Mouse (Mus musculus) E14TG2a.4 (cell line): Measurements from ENCODE around the gene Grin2d.

Experiments used
- H3K27me3 ChIP-seq: 2 replicates; pipeline ENCODE4 v1.6.1; 2014; ENCODE audit warnings: low read length, control low read depth; ENCODE audit not compliant: insufficient read depth
- H3K36me3 ChIP-seq: 2 replicates; pipeline ENCODE4 v1.6.1; 2014; ENCODE audit warnings: low read length, control low read depth; ENCODE audit not compliant: insufficient read depth
- H3K4me1 ChIP-seq: replicated peaks from 2 replicates; pipeline ENCODE4 v1.6.1; 2014; ENCODE audit warnings: low read depth, low read length, control low read depth
- H3K4me3 ChIP-seq: replicated peaks from 2 replicates; pipeline ENCODE4 v1.5.1; 2014; ENCODE audit warnings: mild to moderate bottlenecking, low read length
- H3K9me3 ChIP-seq: 2 replicates; pipeline ENCODE4 v1.6.1; 2014; ENCODE audit warnings: low read length, control low read depth
- CTCF ChIP-seq: conservative IDR thresholded peaks from 2 replicates; pipeline ENCODE4 v1.5.1; 2014; ENCODE audit warnings: low read length
- NANOG ChIP-seq: IDR thresholded peaks from 2 replicates; pipeline ENCODE4 v1.6.1; 2014; ENCODE audit warnings: borderline replicate concordance, low read length, mixed read lengths
- POU5F1 ChIP-seq: IDR thresholded peaks from 2 replicates; pipeline ENCODE4 v1.6.1; 2014; ENCODE audit warnings: low read length, borderline replicate concordance

Grin2d gene

GRCm38 (mm10) chr7:45869787-45870186, 8.4 kb downstream of the Grin2d start:
- peaks cover 54% of the 10 kb centered on the region for H3K4me1 ChIP-seq
- TF ChIP-seq NANOG, result no peak
- no peak for TF ChIP-seq POU5F1
- TF ChIP-seq CTCF, result no peak
- H3K4me3 ChIP-seq, result peak overlapping the region; percentile 69
- H3K9me3 ChIP-seq, result no peaks in the 10 kb centered on the region
- peaks cover 55% of the 10 kb centered on the region for H3K27me3 ChIP-seq
- peaks cover 9% of the 10 kb centered on the region for H3K36me3 ChIP-seq

DNA sequence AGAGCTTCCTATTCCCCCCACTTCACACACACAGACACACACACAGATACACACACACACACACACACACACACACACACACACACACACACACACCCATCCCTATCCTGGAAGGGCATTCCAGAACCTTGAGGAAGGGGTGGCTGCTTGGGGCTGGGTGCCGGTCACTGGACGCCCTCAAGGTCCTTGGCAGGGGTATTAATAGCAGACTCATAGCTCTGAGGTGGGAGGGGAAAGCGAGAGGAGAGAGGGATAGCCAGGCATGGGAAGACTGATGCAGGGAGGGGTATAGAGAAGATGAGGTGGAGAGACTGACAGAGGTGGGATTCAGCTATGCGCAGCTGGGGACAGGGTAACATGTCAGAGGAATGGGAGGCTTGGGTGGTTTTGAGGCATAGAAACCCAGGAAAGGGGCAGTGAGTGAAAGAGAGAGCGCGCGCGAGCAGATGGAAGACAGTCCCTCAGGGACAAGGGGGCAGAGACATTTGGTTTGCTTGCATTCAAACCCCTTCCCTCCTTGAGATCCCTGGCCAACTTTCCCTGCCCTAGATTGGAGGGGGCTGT, 9.0 kb downstream of the Grin2d start:
- TF ChIP-seq POU5F1 (no peak), NANOG (no peak), CTCF (no peak)

GRCm38 (mm10) chr7:45867871-45868270, 10.3 kb downstream of the Grin2d start:
- no peak overlapping the region for H3K4me3 ChIP-seq
- H3K27me3 ChIP-seq, result peaks cover 64% of the 10 kb centered on the region
- no peaks in the 10 kb centered on the region for H3K36me3 ChIP-seq
- no peaks in the 10 kb centered on the region for H3K9me3 ChIP-seq
- peaks cover 39% of the 10 kb centered on the region for H3K4me1 ChIP-seq
- TF ChIP-seq POU5F1, result no peak

More for the DNA sequence above, 9.0 kb downstream of the Grin2d start:
- Histone ChIP-seq H3K27me3 (peaks cover 55% of the 10 kb centered on the region), H3K4me3 (no peak overlapping the region), H3K9me3 (no peaks in the 10 kb centered on the region), H3K36me3 (peaks cover 3% of the 10 kb centered on the region), H3K4me1 (peaks cover 49% of the 10 kb centered on the region)

GRCm38 (mm10) chr7:45865925-45866910, 12.0 kb downstream of the Grin2d start:
- peak overlapping the region; percentile 86 for H3K4me3 ChIP-seq
- H3K27me3 ChIP-seq, result peaks cover 68% of the 10 kb centered on the region
- H3K9me3 ChIP-seq, result no peaks in the 10 kb centered on the region
- H3K36me3 ChIP-seq, result no peaks in the 10 kb centered on the region
- TF ChIP-seq POU5F1, result no peak
- TF ChIP-seq NANOG, result no peak
- peaks cover 51% of the 10 kb centered on the region for H3K4me1 ChIP-seq

GRCm38 (mm10) chr7:45864435-45864834, 13.7 kb downstream of the Grin2d start:
- Histone ChIP-seq H3K36me3 (no peaks in the 10 kb centered on the region), H3K4me3 (no peak overlapping the region), H3K9me3 (no peaks in the 10 kb centered on the region), H3K27me3 (peaks cover 63% of the 10 kb centered on the region), H3K4me1 (peaks cover 35% of the 10 kb centered on the region)
- no peak for TF ChIP-seq NANOG
- TF ChIP-seq POU5F1, result no peak
- TF ChIP-seq CTCF, result no peak

DNA sequence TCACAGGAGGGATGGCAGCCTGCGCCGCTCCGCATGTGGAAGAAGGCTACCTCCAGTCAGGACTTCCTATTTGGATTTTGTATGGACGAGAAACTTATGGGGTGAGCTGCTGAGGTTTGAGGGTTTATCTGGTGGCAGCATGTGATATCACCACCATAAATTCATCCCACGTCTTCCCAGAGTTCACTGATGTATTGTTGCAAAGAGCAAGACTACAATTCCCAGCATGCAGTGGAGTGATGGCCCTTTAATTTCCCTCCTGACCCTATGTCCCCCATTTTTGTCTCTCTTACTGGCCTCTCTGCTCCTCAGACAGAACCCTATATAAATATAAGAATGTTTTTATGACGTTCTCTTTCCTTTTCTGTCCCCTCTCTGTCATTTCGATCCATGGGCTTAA, 15.4 kb downstream of the Grin2d start:
- Histone ChIP-seq H3K36me3 (no peaks in the 10 kb centered on the region), H3K4me3 (peak overlapping the region; percentile 74; the same call in 1 of the 2 replicates), H3K9me3 (no peaks in the 10 kb centered on the region), H3K4me1 (peaks cover 30% of the 10 kb centered on the region), H3K27me3 (peaks cover 60% of the 10 kb centered on the region)
- TF ChIP-seq CTCF (no peak), POU5F1 (no peak), NANOG (no peak)

- H3K9me3 ChIP-seq, result no peaks in the 10 kb centered on the region
- peaks cover 32% of the 10 kb centered on the region for H3K4me1 ChIP-seq
- H3K4me3 ChIP-seq, result no peak overlapping the region
- peaks cover 58% of the 10 kb centered on the region for H3K27me3 ChIP-seq
- TF ChIP-seq POU5F1 (no peak), CTCF (no peak), NANOG (no peak)
- H3K36me3 ChIP-seq, result no peaks in the 10 kb centered on the region
Observed at GRCm38 (mm10) chr7:45859008-45859407, 19.2 kb downstream of the Grin2d start.

GRCm38 (mm10) chr7:45856950-45857901, 21.0 kb downstream of the Grin2d start:
- H3K4me1 ChIP-seq, result peaks cover 32% of the 10 kb centered on the region
- H3K9me3 ChIP-seq, result no peaks in the 10 kb centered on the region
- peak overlapping the region; percentile 74 for H3K4me3 ChIP-seq
- H3K27me3 ChIP-seq, result peaks cover 46% of the 10 kb centered on the region
- no peaks in the 10 kb centered on the region for H3K36me3 ChIP-seq
- TF ChIP-seq NANOG, result no peak
- no peak for TF ChIP-seq POU5F1
- no peak for TF ChIP-seq CTCF
